Mouse (Mus musculus): ENCODE measurements around the gene Myo1c. TPM values are rescaled to one million over a fixed set of nuclear protein-coding genes. Genes with fewer than 3 reads are reported as not detected.
A peak's percentile ranks its signal among the peaks of the same experiment; 100 is the strongest.

Myo1c gene
- polyA plus RNA-seq, 1 experiment from 2014 or later = 62.1 TPM

DNA sequence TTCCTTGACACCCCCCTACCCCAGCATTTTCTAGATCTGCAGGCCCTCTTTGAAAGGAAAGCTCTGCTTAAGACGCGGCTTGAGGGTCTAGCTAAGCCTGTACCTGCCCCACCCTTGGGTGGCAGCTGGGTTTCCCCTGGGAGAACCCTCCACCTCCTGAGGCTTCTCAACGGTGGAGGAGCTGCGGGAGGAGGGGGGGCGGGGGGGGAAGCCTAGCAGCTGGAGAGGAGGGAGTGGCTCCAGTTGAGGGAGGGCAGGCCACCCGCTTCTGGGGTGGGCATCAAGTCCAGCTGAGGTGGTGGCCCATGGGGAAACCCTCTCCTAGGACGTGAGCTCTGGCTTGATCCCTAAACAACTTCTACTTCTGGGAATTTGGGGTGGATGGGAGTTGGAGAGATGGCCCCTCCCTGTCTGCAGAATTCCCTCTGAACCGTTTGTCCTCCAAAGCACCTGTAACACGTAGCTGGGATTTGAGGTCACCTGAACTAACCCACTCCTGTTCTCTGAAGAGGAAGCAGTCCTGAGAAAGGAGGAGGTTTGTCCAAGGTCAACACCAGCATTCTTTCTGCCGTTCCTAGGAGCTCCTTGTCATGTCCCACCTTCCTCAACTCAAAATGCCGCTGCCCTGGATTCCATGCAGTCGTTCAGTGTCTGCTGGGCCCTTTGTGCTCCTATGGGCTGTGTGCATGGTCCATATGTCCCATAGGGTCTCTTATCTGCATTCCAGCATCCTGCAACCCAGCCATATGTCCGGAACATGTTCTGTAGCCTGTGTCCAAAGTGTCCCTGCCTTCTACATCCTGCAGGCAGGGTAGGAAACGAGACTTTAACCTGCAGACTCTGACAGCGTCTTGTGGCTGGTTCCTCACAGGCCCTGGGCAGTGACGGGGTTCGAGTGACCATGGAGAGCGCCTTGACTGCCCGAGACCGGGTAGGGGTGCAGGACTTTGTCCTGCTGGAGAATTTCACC lies 6.6 kb downstream of the Myo1c start:
- H3K9ac ChIP-seq = peak overlapping the region; percentile 82
- peaks cover 52% of the 10 kb centered on the region for H3K4me1 ChIP-seq (replicated peaks)
- WGBS = 39% methylated on average over 20 of the region's 20 CpGs
- H3K9me3 ChIP-seq (replicated peaks) = no peaks in the 10 kb centered on the region
- ATAC-seq (replicated peaks; ENCODE audit: insufficient number of reproducible peaks, insufficient read depth, low FRiP score, low read depth) = no peak
- peak overlapping the region; percentile 86 for H3K4me2 ChIP-seq
- peaks cover 42% of the 10 kb centered on the region for H3K36me3 ChIP-seq
- peak overlapping the region; percentile 80 for H3K4me3 ChIP-seq
- peak overlapping the region; percentile 94 for H3K27ac ChIP-seq
- no peaks in the 10 kb centered on the region for H3K27me3 ChIP-seq

- H3K4me2 ChIP-seq = no peak overlapping the region
- no peaks in the 10 kb centered on the region for H3K27me3 ChIP-seq
- peaks cover 44% of the 10 kb centered on the region for H3K4me1 ChIP-seq (replicated peaks)
- no peak overlapping the region for H3K27ac ChIP-seq
- H3K36me3 ChIP-seq = peaks cover 52% of the 10 kb centered on the region
- H3K9ac ChIP-seq = no peak overlapping the region
- ATAC-seq (replicated peaks; ENCODE audit: insufficient number of reproducible peaks, insufficient read depth, low FRiP score, low read depth) = no peak
- no peak overlapping the region for H3K4me3 ChIP-seq
- H3K9me3 ChIP-seq (replicated peaks) = no peaks in the 10 kb centered on the region
Measured at GRCm38 (mm10) chr11:75657841-75658240, 7.5 kb downstream of the Myo1c start.

- 91% methylated on average over 13 of the region's 13 CpGs for WGBS
- Histone ChIP-seq H3K9ac (no peak overlapping the region), H3K4me1 (replicated peaks) (peaks cover 39% of the 10 kb centered on the region), H3K27me3 (no peaks in the 10 kb centered on the region), H3K27ac (no peak overlapping the region), H3K4me3 (no peak overlapping the region), H3K4me2 (no peak overlapping the region), H3K9me3 (replicated peaks) (no peaks in the 10 kb centered on the region), H3K36me3 (peaks cover 56% of the 10 kb centered on the region)
- no peak for ATAC-seq (replicated peaks; ENCODE audit: insufficient number of reproducible peaks, insufficient read depth, low FRiP score, low read depth)
Measured at GRCm38 (mm10) chr11:75658311-75658710, 8.0 kb downstream of the Myo1c start.

DNA sequence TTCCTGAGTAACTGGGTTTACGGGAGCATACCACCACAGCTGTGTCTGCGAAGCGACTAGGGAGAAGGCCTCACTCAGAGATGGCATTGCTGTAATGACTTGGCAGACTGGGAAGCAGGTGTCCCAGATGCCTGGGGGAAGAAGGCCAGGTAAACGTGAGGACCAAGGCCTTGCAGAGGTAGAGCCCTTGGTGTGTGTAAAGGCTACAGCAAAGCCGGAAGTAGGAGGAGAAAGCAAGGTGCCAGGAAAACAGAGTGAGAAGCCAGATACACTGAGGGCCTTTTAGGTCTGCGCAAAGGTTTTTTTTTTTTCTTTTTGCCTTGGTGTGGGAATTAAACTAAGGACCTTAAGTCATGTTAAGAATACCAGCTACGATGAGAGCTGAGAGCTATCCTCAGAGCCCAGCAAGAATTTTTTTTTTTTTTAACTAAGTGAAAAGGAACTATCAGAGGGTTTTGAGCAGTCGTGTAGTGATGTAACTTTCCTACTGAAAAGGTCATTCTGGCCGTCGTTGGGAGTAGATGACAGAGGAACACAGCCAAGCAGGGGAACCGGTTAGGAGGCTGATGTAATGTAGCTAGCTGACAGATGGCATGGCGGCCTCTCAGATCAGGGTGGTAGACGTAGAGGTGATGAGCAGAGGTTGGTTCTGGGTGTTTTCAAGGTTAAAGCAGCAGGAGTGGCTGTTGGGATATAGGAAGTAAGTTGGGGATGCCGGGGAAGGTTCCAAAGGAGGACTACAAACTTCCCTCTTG lies 8.9 kb downstream of the Myo1c start:
- Histone ChIP-seq H3K9me3 (replicated peaks) (no peaks in the 10 kb centered on the region), H3K4me1 (replicated peaks) (peaks cover 30% of the 10 kb centered on the region), H3K4me2 (no peak overlapping the region), H3K36me3 (peaks cover 65% of the 10 kb centered on the region), H3K9ac (no peak overlapping the region), H3K27ac (no peak overlapping the region), H3K4me3 (no peak overlapping the region; the same call in 1 of the 2 replicates), H3K27me3 (no peaks in the 10 kb centered on the region)
- WGBS = 74% methylated on average over 14 of the region's 14 CpGs
- ATAC-seq (replicated peaks; ENCODE audit: insufficient number of reproducible peaks, insufficient read depth, low FRiP score, low read depth) = no peak

GRCm38 (mm10) chr11:75660081-75660590 lies 9.8 kb downstream of the Myo1c start:
- no peaks in the 10 kb centered on the region for H3K9me3 ChIP-seq (replicated peaks)
- H3K4me3 ChIP-seq = no peak overlapping the region
- H3K27me3 ChIP-seq = no peaks in the 10 kb centered on the region
- peaks cover 72% of the 10 kb centered on the region for H3K36me3 ChIP-seq
- peaks cover 21% of the 10 kb centered on the region for H3K4me1 ChIP-seq (replicated peaks)
- H3K27ac ChIP-seq = no peak overlapping the region
- no peak for ATAC-seq (replicated peaks; ENCODE audit: insufficient number of reproducible peaks, insufficient read depth, low FRiP score, low read depth)
- no peak overlapping the region for H3K4me2 ChIP-seq
- WGBS = 91% methylated on average over 12 of the region's 12 CpGs
- no peak overlapping the region for H3K9ac ChIP-seq

DNA sequence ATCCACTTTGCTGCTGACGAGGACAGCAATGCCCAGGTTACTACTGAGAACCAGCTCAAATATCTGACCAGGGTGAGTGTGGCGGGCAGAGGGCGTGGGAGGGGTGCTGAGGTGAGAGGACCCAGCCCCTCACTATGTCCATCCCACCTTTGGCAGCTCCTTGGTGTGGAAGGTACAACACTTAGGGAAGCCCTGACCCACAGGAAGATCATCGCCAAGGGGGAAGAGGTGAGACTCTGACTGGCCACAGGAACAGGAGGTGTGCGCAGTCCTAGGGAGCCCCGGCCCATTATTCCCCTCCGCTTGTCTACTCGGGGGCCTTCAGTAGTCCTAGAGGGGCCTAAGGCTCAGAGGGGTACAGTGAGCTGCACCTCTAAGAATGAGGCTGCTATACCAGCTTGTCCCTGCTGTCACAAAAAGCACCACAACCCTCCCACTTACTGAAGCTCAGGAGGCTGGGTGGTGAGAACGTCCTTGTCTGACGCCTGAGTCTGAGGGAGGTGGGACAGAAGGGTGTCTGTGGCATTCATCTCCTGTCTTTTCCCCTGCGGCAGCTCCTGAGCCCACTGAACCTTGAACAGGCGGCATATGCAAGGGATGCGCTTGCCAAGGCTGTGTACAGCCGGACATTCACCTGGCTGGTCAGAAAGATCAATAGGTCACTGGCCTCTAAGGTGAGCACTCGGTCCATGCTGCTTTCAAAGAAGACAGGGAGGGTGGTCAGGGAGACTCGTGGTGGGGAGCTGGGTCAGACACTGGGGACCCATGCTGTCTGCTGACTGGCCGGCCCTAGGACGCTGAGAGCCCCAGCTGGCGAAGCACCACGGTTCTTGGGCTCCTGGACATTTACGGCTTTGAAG lies 10.9 kb downstream of the Myo1c start:
- no peaks in the 10 kb centered on the region for H3K9me3 ChIP-seq (replicated peaks)
- WGBS = 90% methylated on average over 21 of the region's 21 CpGs

DNA sequence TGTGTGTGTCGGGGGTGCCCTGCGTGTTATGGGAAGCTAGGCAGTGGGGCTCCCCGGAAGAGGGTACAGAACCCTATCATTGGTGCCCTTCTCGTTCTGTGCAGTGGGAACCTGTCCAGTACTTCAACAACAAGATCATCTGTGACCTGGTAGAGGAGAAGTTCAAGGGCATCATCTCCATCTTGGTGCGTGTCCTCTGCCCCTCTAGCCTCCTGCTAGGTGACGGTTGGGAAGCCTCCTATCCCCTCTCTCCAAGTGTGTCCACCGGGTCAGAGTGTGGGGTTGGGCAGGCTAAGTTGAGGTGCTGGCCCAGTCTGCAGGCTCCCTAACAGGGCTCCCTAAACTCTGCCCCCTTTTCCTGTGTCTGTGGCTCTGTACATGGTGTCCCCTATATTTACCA lies 11.8 kb downstream of the Myo1c start:
- Histone ChIP-seq H3K4me3 (no peak overlapping the region), H3K36me3 (peaks cover 91% of the 10 kb centered on the region), H3K9me3 (replicated peaks) (no peaks in the 10 kb centered on the region), H3K27ac (no peak overlapping the region), H3K4me2 (no peak overlapping the region), H3K27me3 (no peaks in the 10 kb centered on the region), H3K4me1 (replicated peaks) (peaks cover 6% of the 10 kb centered on the region), H3K9ac (no peak overlapping the region)
- WGBS = 85% methylated on average over 7 of the region's 7 CpGs
- ATAC-seq (replicated peaks; ENCODE audit: insufficient number of reproducible peaks, insufficient read depth, low FRiP score, low read depth) = no peak

More for the DNA sequence above, 10.9 kb downstream of the Myo1c start:
- Histone ChIP-seq H3K27me3 (no peaks in the 10 kb centered on the region), H3K4me1 (replicated peaks) (peaks cover 16% of the 10 kb centered on the region), H3K27ac (no peak overlapping the region), H3K4me2 (no peak overlapping the region), H3K4me3 (no peak overlapping the region), H3K9ac (no peak overlapping the region), H3K36me3 (peaks cover 82% of the 10 kb centered on the region)
- ATAC-seq (replicated peaks; ENCODE audit: insufficient number of reproducible peaks, insufficient read depth, low FRiP score, low read depth) = no peak

DNA sequence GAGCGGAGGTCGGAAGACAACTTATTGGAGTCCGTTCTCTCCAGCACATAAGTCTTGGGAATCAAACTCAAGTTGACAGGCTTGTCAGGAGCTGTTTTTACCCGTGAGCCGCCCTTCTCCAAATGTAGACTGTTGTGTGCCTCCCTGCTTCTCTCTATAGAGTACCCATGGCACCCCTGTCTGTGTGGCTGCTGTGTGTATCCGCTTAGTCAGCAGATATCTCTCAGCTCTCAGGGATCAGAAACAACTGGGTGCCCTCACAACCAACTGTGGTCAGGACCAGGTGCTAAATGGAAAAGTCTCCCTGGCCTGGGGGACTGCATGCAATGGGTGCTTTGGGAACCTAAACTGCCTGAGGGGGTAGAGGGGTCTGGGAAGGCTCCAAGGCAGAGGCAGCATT lies 16.0 kb downstream of the Myo1c start:
- H3K36me3 ChIP-seq = peaks cover 96% of the 10 kb centered on the region
- H3K27ac ChIP-seq = no peak overlapping the region
- ATAC-seq (replicated peaks; ENCODE audit: insufficient number of reproducible peaks, insufficient read depth, low FRiP score, low read depth) = no peak
- no peaks in the 10 kb centered on the region for H3K9me3 ChIP-seq (replicated peaks)
- no peak overlapping the region for H3K4me3 ChIP-seq
- no peaks in the 10 kb centered on the region for H3K4me1 ChIP-seq (replicated peaks)
- H3K9ac ChIP-seq = no peak overlapping the region
- 92% methylated on average over 6 of the region's 6 CpGs for WGBS
- no peak overlapping the region for H3K4me2 ChIP-seq
- no peaks in the 10 kb centered on the region for H3K27me3 ChIP-seq

DNA sequence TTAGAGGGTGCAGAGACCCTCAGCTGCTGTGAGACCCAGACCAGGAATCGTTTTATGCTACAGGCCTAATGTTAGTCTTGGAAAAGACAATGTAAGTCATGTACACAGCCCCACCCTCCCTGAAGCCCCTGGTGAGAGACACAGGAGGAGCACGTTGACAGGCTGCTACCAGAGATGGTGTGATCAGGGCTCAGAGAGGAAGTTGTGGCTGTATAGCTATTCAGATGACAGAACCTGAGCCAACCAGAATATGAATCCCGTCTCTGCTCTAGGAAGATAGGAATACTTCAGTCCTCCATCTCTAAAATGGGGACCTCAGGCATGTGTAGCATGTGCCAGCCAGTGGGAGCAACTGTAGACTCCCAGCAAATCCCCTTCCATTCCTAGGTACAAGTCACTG lies 18.3 kb downstream of the Myo1c start:
- Histone ChIP-seq H3K9me3 (replicated peaks) (no peaks in the 10 kb centered on the region), H3K27me3 (no peaks in the 10 kb centered on the region), H3K9ac (no peak overlapping the region), H3K27ac (no peak overlapping the region), H3K4me2 (no peak overlapping the region), H3K4me1 (replicated peaks) (no peaks in the 10 kb centered on the region), H3K4me3 (no peak overlapping the region), H3K36me3 (peaks cover 96% of the 10 kb centered on the region)
- no peak for ATAC-seq (replicated peaks; ENCODE audit: insufficient number of reproducible peaks, insufficient read depth, low FRiP score, low read depth)
- WGBS = 84% methylated on average over 3 of the region's 3 CpGs

- no peaks in the 10 kb centered on the region for H3K9me3 ChIP-seq (replicated peaks)
- H3K4me1 ChIP-seq (replicated peaks) = no peaks in the 10 kb centered on the region
- no peak overlapping the region for H3K4me2 ChIP-seq
- H3K9ac ChIP-seq = no peak overlapping the region
- no peaks in the 10 kb centered on the region for H3K27me3 ChIP-seq
- peaks cover 90% of the 10 kb centered on the region for H3K36me3 ChIP-seq
- no peak overlapping the region for H3K4me3 ChIP-seq
- ATAC-seq (replicated peaks; ENCODE audit: insufficient number of reproducible peaks, insufficient read depth, low FRiP score, low read depth) = no peak
- WGBS = 89% methylated on average over 11 of the region's 11 CpGs
- no peak overlapping the region for H3K27ac ChIP-seq
Measured at GRCm38 (mm10) chr11:75669176-75669852, 19.0 kb downstream of the Myo1c start.
